Comparison of ENCODE assay signal across 23 mouse cellular contexts in genomic region chr3:101646806-101647205, GRCm38 (mm10). TPM values are rescaled to one million over a fixed set of nuclear protein-coding genes. Genes with fewer than 3 reads are reported as not detected.
DNase-seq lines count a peak whose midpoint lies in the region; ATAC-seq and TF ChIP-seq lines count a peak whose summit lies in the region.
"Had no signal": no experiment of that assay in that cellular context is flagged by ENCODE, and none has a peak within 500 bp of the region (broad histone marks: within the 10 kb centered on the region; RNA-seq: fewer than 3 reads in every experiment).

No protein-coding gene starts in this region.

- 47% methylated on average over 5 of the region's 5 CpGs for WGBS in forebrain, embryonic 11.5 days
- 59% methylated on average over 5 of the region's 5 CpGs for WGBS in forebrain, embryonic 10.5 days
- WGBS in midbrain, embryonic 13.5 days, result 63% methylated on average over 5 of the region's 5 CpGs
- 86% methylated on average over 5 of the region's 5 CpGs for WGBS in midbrain, embryonic 10.5 days
- 68% methylated on average over 5 of the region's 5 CpGs for WGBS in stomach, postnatal 0 days

- H3K9ac ChIP-seq in forebrain, embryonic 11.5 days (ENCODE audit: low read length), result no peak overlapping the region
- no peak overlapping the region for H3K9ac ChIP-seq in midbrain, embryonic 13.5 days (replicated peaks)
- H3K9ac ChIP-seq in stomach, postnatal 0 days (ENCODE audit: low read length), result no peak overlapping the region
- H3K9ac ChIP-seq: embryonic facial prominence, embryonic 12.5 days; hindbrain, embryonic 12.5 days had no signal

- no peak for TF ChIP-seq CTCF in stomach, postnatal 0 days (IDR thresholded peaks at IDR 0.05; ENCODE audit: low read depth)

- DNase-seq in forebrain, embryonic 11.5 days (ENCODE audit: low spot score), result no peak
- DNase-seq in forebrain, embryonic 10.5 days (ENCODE audit: extremely low spot score, low spot score), result no peak
- no peak for DNase-seq in frontal cortex, postnatal 25 days (ENCODE audit: low spot score in 2 of 2)
- DNase-seq in midbrain, embryonic 10.5 days (ENCODE audit: low spot score), result no peak
- no peak for DNase-seq in stomach, postnatal 0 days (ENCODE audit: low spot score)
- DNase-seq: adrenal gland, postnatal 10 days; B cell, adult 2 months; cerebellum, adult 11-12 months; cerebellum, adult 9-10 months; cerebellum, postnatal 25 days; gastrocnemius, adult 2 months; gastrocnemius, postnatal 25 days; heart, postnatal 4 days; kidney, adult 8-10 months had no signal

- no peak overlapping the region for H3K4me2 ChIP-seq in forebrain, embryonic 11.5 days (ENCODE audit: low read depth, low read length, severe bottlenecking)
- H3K4me2 ChIP-seq in midbrain, embryonic 13.5 days (replicated peaks), result no peak overlapping the region
- no peak overlapping the region for H3K4me2 ChIP-seq in stomach, postnatal 0 days (replicated peaks; ENCODE audit: low read depth)
- H3K4me2 ChIP-seq: embryonic facial prominence, embryonic 12.5 days; hindbrain, embryonic 12.5 days had no signal

- TF ChIP-seq EP300 in stomach, postnatal 0 days (optimal IDR thresholded peaks at IDR 0.05), result no peak

- no peak overlapping the region for H3K4me3 ChIP-seq in forebrain, embryonic 11.5 days (ENCODE audit: low read depth, low read length)
- H3K4me3 ChIP-seq in forebrain, embryonic 10.5 days, result no peak overlapping the region
- no peak overlapping the region for H3K4me3 ChIP-seq in midbrain, embryonic 13.5 days (replicated peaks)
- H3K4me3 ChIP-seq in midbrain, embryonic 10.5 days, result no peak overlapping the region
- no peak overlapping the region for H3K4me3 ChIP-seq in stomach, postnatal 0 days (ENCODE audit: low read depth, low read length)
- H3K4me3 ChIP-seq: embryonic facial prominence, embryonic 12.5 days; gastrocnemius, adult 2 months; hindbrain, embryonic 12.5 days had no signal

- H3K4me1 ChIP-seq in forebrain, embryonic 11.5 days (replicated peaks; ENCODE audit: control insufficient read depth, insufficient read depth, low read length), result no peaks in the 10 kb centered on the region
- peaks cover 23% of the 10 kb centered on the region for H3K4me1 ChIP-seq in forebrain, embryonic 10.5 days
- H3K4me1 ChIP-seq in midbrain, embryonic 13.5 days (replicated peaks), result 0 out of 2 replicates have a peak, but pooled peaks cover 3% of the 10 kb centered on the region
- H3K4me1 ChIP-seq in midbrain, embryonic 10.5 days, result peaks cover 23% of the 10 kb centered on the region
- no peaks in the 10 kb centered on the region for H3K4me1 ChIP-seq in stomach, postnatal 0 days (replicated peaks; ENCODE audit: control insufficient read depth, insufficient read depth)
- H3K4me1 ChIP-seq: embryonic facial prominence, embryonic 12.5 days; hindbrain, embryonic 12.5 days had no signal

- peak; percentile 39; the same call in 1 of the 2 replicates for ATAC-seq in forebrain, embryonic 11.5 days (replicated peaks; ENCODE audit: low FRiP score)
- ATAC-seq in frontal cortex, adult (ENCODE audit: low TSS enrichment), result peak; percentile 29; the same call in 1 of the 2 replicates
- 0 out of 2 replicates have a peak, but pooled peaks have one; percentile 30 for ATAC-seq in midbrain, embryonic 13.5 days
- no peak for ATAC-seq in stomach, postnatal 0 days (ENCODE audit: low FRiP score, low TSS enrichment)
- ATAC-seq: CD4-positive, CD25-positive, alpha-beta regulatory T cell, adult 4 months; hindbrain, embryonic 16.5 days; inflammation-experienced regulatory T-cells, adult 6 months; intestine, postnatal 0 days had no signal

- H3K9me3 ChIP-seq in forebrain, embryonic 11.5 days (ENCODE audit: control insufficient read depth, low read length), result no peaks in the 10 kb centered on the region
- H3K9me3 ChIP-seq in forebrain, embryonic 10.5 days, result no peaks in the 10 kb centered on the region
- no peaks in the 10 kb centered on the region for H3K9me3 ChIP-seq in midbrain, embryonic 13.5 days
- H3K9me3 ChIP-seq in midbrain, embryonic 10.5 days (replicated peaks), result no peaks in the 10 kb centered on the region
- no peaks in the 10 kb centered on the region for H3K9me3 ChIP-seq in stomach, postnatal 0 days (ENCODE audit: control insufficient read depth, low read length)
- H3K9me3 ChIP-seq: embryonic facial prominence, embryonic 12.5 days; G1E; hindbrain, embryonic 12.5 days had no signal

- no peak overlapping the region for H3K27ac ChIP-seq in forebrain, embryonic 11.5 days (ENCODE audit: low read depth, low read length)
- H3K27ac ChIP-seq in forebrain, embryonic 10.5 days, result no peak overlapping the region
- no peak overlapping the region for H3K27ac ChIP-seq in midbrain, embryonic 13.5 days
- no peak overlapping the region for H3K27ac ChIP-seq in midbrain, embryonic 10.5 days (replicated peaks)
- no peak overlapping the region for H3K27ac ChIP-seq in stomach, postnatal 0 days (replicated peaks)
- H3K27ac ChIP-seq: embryonic facial prominence, embryonic 12.5 days; gastrocnemius, adult 2 months; hindbrain, embryonic 12.5 days had no signal

- no peaks in the 10 kb centered on the region for H3K36me3 ChIP-seq in forebrain, embryonic 11.5 days (ENCODE audit: control insufficient read depth, insufficient read depth, low read length)
- no peaks in the 10 kb centered on the region for H3K36me3 ChIP-seq in forebrain, embryonic 10.5 days (replicated peaks)
- H3K36me3 ChIP-seq in midbrain, embryonic 13.5 days, result no peaks in the 10 kb centered on the region
- no peaks in the 10 kb centered on the region for H3K36me3 ChIP-seq in midbrain, embryonic 10.5 days
- no peaks in the 10 kb centered on the region for H3K36me3 ChIP-seq in stomach, postnatal 0 days (ENCODE audit: control insufficient read depth, insufficient read depth, low read length)
- H3K36me3 ChIP-seq: embryonic facial prominence, embryonic 12.5 days; G1E; hindbrain, embryonic 12.5 days had no signal

- H3K27me3 ChIP-seq in forebrain, embryonic 11.5 days (ENCODE audit: control insufficient read depth, insufficient read depth, low read length), result no peaks in the 10 kb centered on the region
- no peaks in the 10 kb centered on the region for H3K27me3 ChIP-seq in forebrain, embryonic 10.5 days (ENCODE audit: poor library complexity, severe bottlenecking)
- no peaks in the 10 kb centered on the region for H3K27me3 ChIP-seq in midbrain, embryonic 13.5 days
- no peaks in the 10 kb centered on the region for H3K27me3 ChIP-seq in midbrain, embryonic 10.5 days (ENCODE audit: low read depth, poor library complexity, severe bottlenecking)
- H3K27me3 ChIP-seq in stomach, postnatal 0 days (ENCODE audit: control insufficient read depth, insufficient read depth, low read length), result no peaks in the 10 kb centered on the region
- H3K27me3 ChIP-seq: embryonic facial prominence, embryonic 12.5 days; hindbrain, embryonic 12.5 days had no signal

RNA-seq across cellular contexts. Expression of gene Atp1a1, which starts 42.3 kb away (rescaled TPM):
- 121 and 122 TPM in 2 replicates for polyA plus RNA-seq in forebrain, embryonic 11.5 days (2014; fragmentation: Nextera tagmentation; extraction: Ambion mirVana)
- polyA plus RNA-seq in forebrain, embryonic 10.5 days (2016; fragmentation: Nextera tagmentation; extraction: Ambion mirVana), result 42.8 and 48.2 TPM in 2 replicates
- 37.8 and 40.6 TPM in 2 replicates for polyA plus RNA-seq in midbrain, embryonic 13.5 days (2015; fragmentation: Nextera tagmentation; extraction: Ambion mirVana)
- 39.6 and 43.5 TPM in 2 replicates for polyA plus RNA-seq in midbrain, embryonic 10.5 days (2016; fragmentation: Nextera tagmentation; extraction: Ambion mirVana)
- 132 and 138 TPM in 2 replicates for polyA plus RNA-seq in stomach, postnatal 0 days (2015; fragmentation: Nextera tagmentation; extraction: Ambion mirVana)
